Mouse (Mus musculus): Measurements from ENCODE around the gene Serpinb9. TPM values are rescaled to one million over a fixed set of nuclear protein-coding genes. Genes with fewer than 3 reads are reported as not detected.
"Not testable (repeated sequence)": the region's sequence is repeated elsewhere in the genome, so short reads cannot be mapped to it uniquely, and the experiment has no call there.

Gene Serpinb9
- polyA plus RNA-seq, 1 experiment from 2014 or later: 0.63 TPM

GRCm38 (mm10) chr13:33012395-33012794, 9.3 kb downstream of the Serpinb9 start:
- DNase-seq (ENCODE audit: low spot score, missing footprints) (no peak), ATAC-seq (ENCODE audit: low FRiP score) (no peak)
- Histone ChIP-seq H3K4me2 (no peak overlapping the region), H3K9me3 (ENCODE audit: control insufficient read depth, low read length) (no peaks in the 10 kb centered on the region), H3K4me3 (ENCODE audit: low read depth, low read length) (no peak overlapping the region), H3K9ac (ENCODE audit: low read length) (no peak overlapping the region), H3K4me1 (ENCODE audit: control insufficient read depth, insufficient read depth, low read length) (no peaks in the 10 kb centered on the region), H3K36me3 (ENCODE audit: control insufficient read depth, insufficient read depth, low read length) (no peaks in the 10 kb centered on the region), H3K27me3 (ENCODE audit: control insufficient read depth, insufficient read depth, low read length) (no peaks in the 10 kb centered on the region), H3K27ac (ENCODE audit: low read depth, low read length) (no peak overlapping the region)
- WGBS: 83% methylated on average over 1 of the region's 1 CpGs

- ATAC-seq (ENCODE audit: low FRiP score) (no peak), DNase-seq (ENCODE audit: low spot score, missing footprints) (no peak)
- H3K4me3 ChIP-seq (ENCODE audit: low read depth, low read length): no peak overlapping the region
- H3K27me3 ChIP-seq (ENCODE audit: control insufficient read depth, insufficient read depth, low read length): no peaks in the 10 kb centered on the region
- H3K9me3 ChIP-seq (ENCODE audit: control insufficient read depth, low read length): no peaks in the 10 kb centered on the region
- H3K9ac ChIP-seq (ENCODE audit: low read length): no peak overlapping the region
- 84% methylated on average over 2 of the region's 2 CpGs for WGBS
- H3K36me3 ChIP-seq (ENCODE audit: control insufficient read depth, insufficient read depth, low read length): no peaks in the 10 kb centered on the region
- no peaks in the 10 kb centered on the region for H3K4me1 ChIP-seq (ENCODE audit: control insufficient read depth, insufficient read depth, low read length)
- no peak overlapping the region for H3K27ac ChIP-seq (ENCODE audit: low read depth, low read length)
- H3K4me2 ChIP-seq: no peak overlapping the region
Observed at GRCm38 (mm10) chr13:33013271-33013670, 10.2 kb downstream of the Serpinb9 start.

- DNase-seq (ENCODE audit: low spot score, missing footprints): no peak
- Histone ChIP-seq H3K9me3 (ENCODE audit: control insufficient read depth, low read length) (no peaks in the 10 kb centered on the region; the same call in 1 of the 2 replicates), H3K36me3 (ENCODE audit: control insufficient read depth, insufficient read depth, low read length) (no peaks in the 10 kb centered on the region), H3K4me1 (ENCODE audit: control insufficient read depth, insufficient read depth, low read length) (no peaks in the 10 kb centered on the region), H3K4me2 (no peak overlapping the region), H3K9ac (ENCODE audit: low read length) (no peak overlapping the region), H3K27ac (ENCODE audit: low read depth, low read length) (no peak overlapping the region), H3K4me3 (ENCODE audit: low read depth, low read length) (no peak overlapping the region), H3K27me3 (ENCODE audit: control insufficient read depth, insufficient read depth, low read length) (no peaks in the 10 kb centered on the region)
- ATAC-seq (ENCODE audit: low FRiP score): no peak
- WGBS: 84% methylated on average over 1 of the region's 1 CpGs
Observed at GRCm38 (mm10) chr13:33022371-33022770, 19.3 kb downstream of the Serpinb9 start.

- DNase-seq (ENCODE audit: low spot score, missing footprints): no peak
- 83% methylated on average over 1 of the region's 1 CpGs for WGBS
Observed at GRCm38 (mm10) chr13:33026427-33027057, 23.5 kb downstream of the Serpinb9 start.

GRCm38 (mm10) chr13:33027244-33027643, 24.2 kb downstream of the Serpinb9 start, which contains the start of gene Serpinb9b:
Gene Serpinb9b, plus strand, starts transcription at chr13:33027416.
- Histone ChIP-seq H3K27me3 (ENCODE audit: control insufficient read depth, insufficient read depth, low read length) (no peaks in the 10 kb centered on the region), H3K4me1 (ENCODE audit: control insufficient read depth, insufficient read depth, low read length) (no peaks in the 10 kb centered on the region), H3K4me2 (no peak within 1 kb of the TSS), H3K9ac (ENCODE audit: low read length) (no peak within 1 kb of the TSS), H3K36me3 (ENCODE audit: control insufficient read depth, insufficient read depth, low read length) (no peaks in the 10 kb centered on the region), H3K4me3 (ENCODE audit: low read depth, low read length) (no peak within 1 kb of the TSS), H3K9me3 (ENCODE audit: control insufficient read depth, low read length) (no peaks in the 10 kb centered on the region), H3K27ac (ENCODE audit: low read depth, low read length) (no peak within 1 kb of the TSS)
- 80% methylated on average over 2 of the region's 2 CpGs for WGBS
- DNase-seq (ENCODE audit: low spot score, missing footprints) (no peak), ATAC-seq (ENCODE audit: low FRiP score) (no peak)

More at GRCm38 (mm10) chr13:33026427-33027057, 23.5 kb downstream of the Serpinb9 start:
- Histone ChIP-seq H3K4me2 (no peak overlapping the region), H3K9me3 (ENCODE audit: control insufficient read depth, low read length) (no peaks in the 10 kb centered on the region), H3K27ac (ENCODE audit: low read depth, low read length) (no peak overlapping the region), H3K36me3 (ENCODE audit: control insufficient read depth, insufficient read depth, low read length) (no peaks in the 10 kb centered on the region), H3K27me3 (ENCODE audit: control insufficient read depth, insufficient read depth, low read length) (no peaks in the 10 kb centered on the region), H3K9ac (ENCODE audit: low read length) (no peak overlapping the region), H3K4me3 (ENCODE audit: low read depth, low read length) (no peak overlapping the region), H3K4me1 (ENCODE audit: control insufficient read depth, insufficient read depth, low read length) (no peaks in the 10 kb centered on the region)
- ATAC-seq (ENCODE audit: low FRiP score): no peak

GRCm38 (mm10) chr13:33028146-33028545, 25.1 kb downstream of the Serpinb9 start:
- Histone ChIP-seq H3K9me3 (ENCODE audit: control insufficient read depth, low read length) (no peaks in the 10 kb centered on the region), H3K27ac (ENCODE audit: low read depth, low read length) (no peak overlapping the region), H3K36me3 (ENCODE audit: control insufficient read depth, insufficient read depth, low read length) (no peaks in the 10 kb centered on the region), H3K4me2 (no peak overlapping the region), H3K9ac (ENCODE audit: low read length) (no peak overlapping the region), H3K4me3 (ENCODE audit: low read depth, low read length) (no peak overlapping the region), H3K27me3 (ENCODE audit: control insufficient read depth, insufficient read depth, low read length) (no peaks in the 10 kb centered on the region), H3K4me1 (ENCODE audit: control insufficient read depth, insufficient read depth, low read length) (no peaks in the 10 kb centered on the region)
- DNase-seq (ENCODE audit: low spot score, missing footprints) (no peak), ATAC-seq (ENCODE audit: low FRiP score) (no peak)
- 56% methylated on average over 2 of the region's 2 CpGs for WGBS

- DNase-seq (ENCODE audit: low spot score, missing footprints) (no peak), ATAC-seq (ENCODE audit: low FRiP score) (no peak)
- H3K4me2 ChIP-seq: no peak overlapping the region
- no peaks in the 10 kb centered on the region for H3K36me3 ChIP-seq (ENCODE audit: control insufficient read depth, insufficient read depth, low read length)
- no peaks in the 10 kb centered on the region for H3K27me3 ChIP-seq (ENCODE audit: control insufficient read depth, insufficient read depth, low read length)
- no peak overlapping the region for H3K27ac ChIP-seq (ENCODE audit: low read depth, low read length)
- WGBS: 79% methylated on average over 2 of the region's 2 CpGs
- no peak overlapping the region for H3K4me3 ChIP-seq (ENCODE audit: low read depth, low read length)
- H3K9me3 ChIP-seq (ENCODE audit: control insufficient read depth, low read length): no peaks in the 10 kb centered on the region
- H3K9ac ChIP-seq (ENCODE audit: low read length): no peak overlapping the region
- no peaks in the 10 kb centered on the region for H3K4me1 ChIP-seq (ENCODE audit: control insufficient read depth, insufficient read depth, low read length)
Observed at GRCm38 (mm10) chr13:33028550-33028949, 25.5 kb downstream of the Serpinb9 start.

- H3K9ac ChIP-seq (ENCODE audit: low read length); H3K27ac ChIP-seq (ENCODE audit: low read depth, low read length); H3K4me1 ChIP-seq (ENCODE audit: control insufficient read depth, insufficient read depth, low read length); H3K4me3 ChIP-seq (ENCODE audit: low read depth, low read length); H3K36me3 ChIP-seq (ENCODE audit: control insufficient read depth, insufficient read depth, low read length); H3K4me2 ChIP-seq; H3K9me3 ChIP-seq (ENCODE audit: control insufficient read depth, low read length); ATAC-seq (ENCODE audit: low FRiP score); H3K27me3 ChIP-seq (ENCODE audit: control insufficient read depth, insufficient read depth, low read length); DNase-seq (ENCODE audit: low spot score, missing footprints): not testable (repeated sequence)
- 92% methylated on average over 2 of the region's 2 CpGs for WGBS
Observed at GRCm38 (mm10) chr13:33029478-33029877, 26.4 kb downstream of the Serpinb9 start.

GRCm38 (mm10) chr13:33030281-33030680, 27.2 kb downstream of the Serpinb9 start:
- no peaks in the 10 kb centered on the region for H3K4me1 ChIP-seq (ENCODE audit: control insufficient read depth, insufficient read depth, low read length)
- ATAC-seq (ENCODE audit: low FRiP score) (no peak), DNase-seq (ENCODE audit: low spot score, missing footprints) (no peak)
- H3K36me3 ChIP-seq (ENCODE audit: control insufficient read depth, insufficient read depth, low read length): no peaks in the 10 kb centered on the region
- H3K27me3 ChIP-seq (ENCODE audit: control insufficient read depth, insufficient read depth, low read length): no peaks in the 10 kb centered on the region
- no peak overlapping the region for H3K4me3 ChIP-seq (ENCODE audit: low read depth, low read length)
- no peak overlapping the region for H3K4me2 ChIP-seq
- WGBS: 83% methylated on average over 2 of the region's 3 CpGs
- no peak overlapping the region for H3K9ac ChIP-seq (ENCODE audit: low read length)
- H3K27ac ChIP-seq (ENCODE audit: low read depth, low read length): no peak overlapping the region
- no peaks in the 10 kb centered on the region for H3K9me3 ChIP-seq (ENCODE audit: control insufficient read depth, low read length)

All from midbrain, embryonic 11.5 days (tissue).